Mouse (Mus musculus) neutrophil, adult 5-6 weeks (primary cell): Measurements from ENCODE around the gene Lrrc39. TPM values are rescaled to one million over a fixed set of nuclear protein-coding genes. Genes with fewer than 3 reads are reported as not detected.

Experiments used
- ATAC-seq: fragments of 151-379, 151-347 bp; 2 replicates; pipeline ENCODE4 v1.8.0; 2017; ENCODE audit warnings: mild to moderate bottlenecking, moderate TSS enrichment; ENCODE audit not compliant: insufficient number of reproducible peaks, poor library complexity, low FRiP score, severe bottlenecking; ENCODE audit errors: extremely low read depth
- total RNA-seq: library from RNA; stranded (forward); fragments of 200-1000 nt; gene quantifications from 2 replicates; pipeline ENCODE4 v1.2.3, GENCODE M21; 2017

Lrrc39 gene
- total RNA-seq, 1 experiment from 2014 or later: 1.2 TPM

- ATAC-seq: no peak
Measured at GRCm38 (mm10) chr3:116601005-116601404, 38.2 kb downstream of the Lrrc39 start.

- ATAC-seq: no peak
Measured at GRCm38 (mm10) chr3:116601781-116602180, 39.0 kb downstream of the Lrrc39 start.

- no peak for ATAC-seq
Measured at GRCm38 (mm10) chr3:116604570-116604969, 41.8 kb downstream of the Lrrc39 start.

- ATAC-seq: no peak
Measured at GRCm38 (mm10) chr3:116614295-116614892, 51.6 kb downstream of the Lrrc39 start, which contains the start of gene Trmt13. Gene Trmt13 (minus strand): TSS chr3:116614587.

- ATAC-seq: no peak
Measured at GRCm38 (mm10) chr3:116615318-116616068, 52.7 kb downstream of the Lrrc39 start.

- ATAC-seq: no peak
Measured at GRCm38 (mm10) chr3:116618855-116619254, 56.1 kb downstream of the Lrrc39 start.

GRCm38 (mm10) chr3:116620636-116621370, 58.0 kb downstream of the Lrrc39 start:
- no peak for ATAC-seq

GRCm38 (mm10) chr3:116622641-116623040, 59.9 kb downstream of the Lrrc39 start:
- ATAC-seq: no peak

- ATAC-seq: no peak
Measured at GRCm38 (mm10) chr3:116631459-116631858, 68.7 kb downstream of the Lrrc39 start.

Other genes starting within 250 kb of the Lrrc39 start
- 30.1 and 33.1 TPM in 2 replicates for gene Cdc14a, start 138.9 kb upstream of the Lrrc39 start, total RNA-seq
- 18.9 and 25.5 TPM in 2 replicates for gene Rtca, start 54.8 kb upstream of the Lrrc39 start, total RNA-seq
- 8.6 and 8.8 TPM in 2 replicates for gene Dbt, start 49.9 kb upstream of the Lrrc39 start, total RNA-seq
- gene Sass6, start 32.0 kb downstream of the Lrrc39 start, total RNA-seq: 19.8 and 23.4 TPM in 2 replicates
- 48.3 and 55.2 TPM in 2 replicates for gene Trmt13, start 51.6 kb downstream of the Lrrc39 start, total RNA-seq
- 83.7 and 85.7 TPM in 2 replicates for gene Mfsd14a, start 99.7 kb downstream of the Lrrc39 start, total RNA-seq
- gene Gm43191, start 118.3 kb downstream of the Lrrc39 start, total RNA-seq: not detected in 2 replicates
- gene Slc35a3, start 149.9 kb downstream of the Lrrc39 start, total RNA-seq: 34.6 and 40.2 TPM in 2 replicates
- gene Agl, start 245.2 kb downstream of the Lrrc39 start, total RNA-seq: 13.9 and 17.3 TPM in 2 replicates